Mouse (Mus musculus) hindbrain, postnatal 0 days (tissue): Measurements from ENCODE around the gene Tmem94. TPM values are rescaled to one million over a fixed set of nuclear protein-coding genes. Genes with fewer than 3 reads are reported as not detected.
A peak's percentile ranks its signal among the peaks of the same experiment; 100 is the strongest.

ENCODE experiments used
- ATAC-seq: fragments of 200-750 bp; cut with Nextera tagmentation; 2 replicates; pipeline ENCODE4 v1.8.0; 2017; ENCODE audit warnings: mild to moderate bottlenecking, moderate TSS enrichment, moderate library complexity
- DNase-seq: peaks from one replicate; pipeline ENCODE4 v3.0.0-alpha.2; 2015; ENCODE audit warnings: low spot score
- H3K27ac ChIP-seq: fragments of 300-500 bp; sonication (generic); 2 replicates; pipeline ENCODE4 v1.5.1; 2014; ENCODE audit warnings: mild to moderate bottlenecking
- H3K27me3 ChIP-seq: fragments of 300-500 bp; sonication (generic); 2 replicates; pipeline ENCODE4 v1.6.1; 2014; ENCODE audit warnings: low read length, mixed read lengths; ENCODE audit not compliant: insufficient read depth
- H3K36me3 ChIP-seq: fragments of 300-500 bp; sonication (generic); 2 replicates; pipeline ENCODE4 v1.6.1; 2014; ENCODE audit warnings: low read length, mixed read lengths; ENCODE audit not compliant: insufficient read depth
- H3K4me1 ChIP-seq: fragments of 300-500 bp; sonication (generic); 2 replicates; pipeline ENCODE4 v1.6.1; 2014; ENCODE audit warnings: antibody characterized with exemption, low read length, mixed read lengths; ENCODE audit not compliant: insufficient read depth
- H3K4me2 ChIP-seq: fragments of 300-500 bp; sonication (generic); 2 replicates; pipeline ENCODE4 v1.6.1; 2014; ENCODE audit warnings: low read depth, mild to moderate bottlenecking, low read length, moderate library complexity, mixed read lengths
- H3K4me3 ChIP-seq: fragments of 300-500 bp; sonication (generic); 2 replicates; pipeline ENCODE4 v1.5.1; 2014; ENCODE audit warnings: low read length
- H3K9ac ChIP-seq: fragments of 300-500 bp; sonication (generic); replicated peaks from 2 replicates; pipeline ENCODE4 v1.6.1; 2014; ENCODE audit warnings: mild to moderate bottlenecking, low read length, moderate library complexity, mixed read lengths
- H3K9me3 ChIP-seq: fragments of 300-500 bp; sonication (generic); 2 replicates; pipeline ENCODE4 v1.6.1; 2016; ENCODE audit warnings: low read length, mixed read lengths
- CTCF ChIP-seq: IDR thresholded peaks from 2 replicates; pipeline ENCODE4 v1.5.1; 2016; ENCODE audit warnings: antibody characterized with exemption, control low read depth, low read depth
- WGBS: fragments of 180-500 bp; shearing (Covaris S2); extraction: QIAGEN DNeasy Blood & Tissue Kit; methylation state at CpG from one replicate; pipeline ENCODE4 v1.1.7; 2014; 5-methylcytosine and 5-hydroxymethylcytosine counted together
- polyA plus RNA-seq: library from polyadenylated mRNA; unstranded; fragments of >200 nt; fragmentation: Nextera tagmentation; extraction: Ambion mirVana; gene quantifications from 2 replicates; pipeline ENCODE4 v1.2.1, GENCODE M21; 2015
- total RNA-seq: library from RNA; depleted of rRNA; stranded (reverse); fragments of >200 nt; gene quantifications from 2 replicates; pipeline ENCODE4 v1.2.3, GENCODE M21; 2014

Gene Tmem94
- total and polyA plus RNA-seq, 2 experiments from 2014 or later: 16.1 to 42.6 TPM

GRCm38 (mm10) chr11:115834033-115834432 is 68.8 kb downstream of the Tmem94 start:
- ATAC-seq (no peak), DNase-seq (no peak)
- Histone ChIP-seq H3K9ac (no peak overlapping the region), H3K27ac (no peak overlapping the region), H3K4me3 (no peak overlapping the region), H3K36me3 (no peaks in the 10 kb centered on the region), H3K4me2 (no peak overlapping the region), H3K4me1 (no peaks in the 10 kb centered on the region), H3K27me3 (0 out of 2 replicates have a peak, but pooled peaks cover 7% of the 10 kb centered on the region), H3K9me3 (no peaks in the 10 kb centered on the region)
- TF ChIP-seq CTCF: no peak
- 65% methylated on average over 6 of the region's 6 CpGs for WGBS

- no peak overlapping the region for H3K9ac ChIP-seq
- ATAC-seq (no peak), DNase-seq (no peak)
- H3K36me3 ChIP-seq: no peaks in the 10 kb centered on the region
- 35% methylated on average over 11 of the region's 11 CpGs for WGBS
- H3K4me2 ChIP-seq: no peak overlapping the region
- H3K4me1 ChIP-seq: no peaks in the 10 kb centered on the region
- no peak for TF ChIP-seq CTCF
- no peak overlapping the region for H3K4me3 ChIP-seq
- H3K27ac ChIP-seq: no peak overlapping the region
- H3K27me3 ChIP-seq: 0 out of 2 replicates have a peak, but pooled peaks cover under 1% of the 10 kb centered on the region
- no peaks in the 10 kb centered on the region for H3K9me3 ChIP-seq
Measured at GRCm38 (mm10) chr11:115836656-115837395, 71.6 kb downstream of the Tmem94 start.

GRCm38 (mm10) chr11:115837606-115838345 is 72.5 kb downstream of the Tmem94 start:
- Histone ChIP-seq H3K27ac (no peak overlapping the region), H3K9me3 (no peaks in the 10 kb centered on the region), H3K4me3 (no peak overlapping the region), H3K4me2 (no peak overlapping the region), H3K27me3 (no peaks in the 10 kb centered on the region), H3K36me3 (no peaks in the 10 kb centered on the region), H3K4me1 (no peaks in the 10 kb centered on the region), H3K9ac (no peak overlapping the region)
- no peak for DNase-seq
- TF ChIP-seq CTCF: no peak
- ATAC-seq: no peak
- 90% methylated on average over 22 of the region's 22 CpGs for WGBS

GRCm38 (mm10) chr11:115838895-115839311 is 73.7 kb downstream of the Tmem94 start:
- H3K27ac ChIP-seq: no peak overlapping the region
- no peak for DNase-seq
- TF ChIP-seq CTCF: no peak
- no peak for ATAC-seq
- no peaks in the 10 kb centered on the region for H3K36me3 ChIP-seq
- WGBS: 58% methylated on average over 4 of the region's 4 CpGs
- H3K4me1 ChIP-seq: no peaks in the 10 kb centered on the region
- H3K27me3 ChIP-seq: no peaks in the 10 kb centered on the region
- no peak overlapping the region for H3K9ac ChIP-seq
- H3K9me3 ChIP-seq: no peaks in the 10 kb centered on the region
- H3K4me3 ChIP-seq: no peak overlapping the region
- no peak overlapping the region for H3K4me2 ChIP-seq

- no peak for TF ChIP-seq CTCF
- DNase-seq (no peak), ATAC-seq (no peak)
- Histone ChIP-seq H3K9ac (0 out of 2 replicates have a peak overlapping the region, but pooled peaks have one; percentile 17), H3K27me3 (no peaks in the 10 kb centered on the region), H3K27ac (no peak overlapping the region), H3K4me1 (no peaks in the 10 kb centered on the region), H3K4me2 (no peak overlapping the region), H3K36me3 (no peaks in the 10 kb centered on the region), H3K4me3 (no peak overlapping the region), H3K9me3 (no peaks in the 10 kb centered on the region)
- 62% methylated on average over 3 of the region's 3 CpGs for WGBS
Measured at GRCm38 (mm10) chr11:115839732-115840131, 74.5 kb downstream of the Tmem94 start.

- no peak for DNase-seq
- H3K4me1 ChIP-seq: no peaks in the 10 kb centered on the region
- H3K27ac ChIP-seq: no peak overlapping the region
- H3K4me3 ChIP-seq: no peak overlapping the region
- H3K27me3 ChIP-seq: no peaks in the 10 kb centered on the region
- H3K9me3 ChIP-seq: no peaks in the 10 kb centered on the region
- no peak; the same call in 1 of the 2 replicates for TF ChIP-seq CTCF
- ATAC-seq: no peak
- no peak overlapping the region for H3K9ac ChIP-seq
- no peak overlapping the region for H3K4me2 ChIP-seq
- H3K36me3 ChIP-seq: no peaks in the 10 kb centered on the region
- 80% methylated on average over 6 of the region's 6 CpGs for WGBS
Measured at GRCm38 (mm10) chr11:115841044-115841443, 75.8 kb downstream of the Tmem94 start.
